ENCODE assay signal across 8 mouse cellular contexts in genomic region chr10:30618918-30619210, GRCm38 (mm10). TPM values are rescaled to one million over a fixed set of nuclear protein-coding genes. Genes with fewer than 3 reads are reported as not detected.
A peak's percentile ranks its signal among the peaks of the same experiment; 100 is the strongest.
DNase-seq lines count a peak whose midpoint lies in the region; ATAC-seq and TF ChIP-seq lines count a peak whose summit lies in the region.

No protein-coding gene starts in this region.

- no peak for TF ChIP-seq CTCF in cerebellum, adult 2 months (IDR thresholded peaks at IDR 0.05; ENCODE audit: borderline replicate concordance, insufficient read depth, low read depth, low read length)

- no peaks in the 10 kb centered on the region for H3K4me1 ChIP-seq in cerebellum, adult 2 months (ENCODE audit: control insufficient read depth, insufficient read depth, low read length)
- H3K4me1 ChIP-seq in megakaryocyte, embryonic 14.5 days = peaks cover 41% of the 10 kb centered on the region
- peaks cover 22% of the 10 kb centered on the region for H3K4me1 ChIP-seq in liver, embryonic 12.5 days

- H3K27me3 ChIP-seq in cerebellum, adult 2 months (ENCODE audit: control insufficient read depth, insufficient read depth, low read length) = no peaks in the 10 kb centered on the region
- no peaks in the 10 kb centered on the region for H3K27me3 ChIP-seq in megakaryocyte, embryonic 14.5 days (replicated peaks)
- H3K27me3 ChIP-seq in liver, embryonic 12.5 days (replicated peaks) = peaks cover 7% of the 10 kb centered on the region; the same call in 1 of the 2 replicates

- DNase-seq in cerebellum, adult 2 months = no peak
- DNase-seq in cerebellum, adult 11 months = no peak
- no peak for DNase-seq in layer of hippocampus, adult 9-10 months (ENCODE audit: low spot score)
- DNase-seq in thymus, postnatal 0 days (ENCODE audit: low spot score) = no peak

- H3K9ac ChIP-seq in liver, embryonic 12.5 days = peak overlapping the region; percentile 80

- H3K9me3 ChIP-seq in megakaryocyte, embryonic 14.5 days = no peaks in the 10 kb centered on the region
- no peaks in the 10 kb centered on the region for H3K9me3 ChIP-seq in liver, embryonic 12.5 days (replicated peaks)

- no peak overlapping the region for H3K27ac ChIP-seq in cerebellum, adult 2 months (ENCODE audit: insufficient read depth, low read length)
- peak overlapping the region; percentile 98 for H3K27ac ChIP-seq in liver, embryonic 12.5 days

- 40% methylated on average over 3 of the region's 3 CpGs for WGBS in cerebellum, adult 2 months
- 30% methylated on average over 3 of the region's 3 CpGs for WGBS in liver, embryonic 12.5 days (ENCODE audit: insufficient replicate concordance)

- peak overlapping the region; percentile 82 for H3K4me2 ChIP-seq in liver, embryonic 12.5 days

- peak overlapping the region; percentile 90 for H3K4me3 ChIP-seq in cerebellum, adult 2 months (replicated peaks; ENCODE audit: insufficient read depth, low read depth, low read length)
- peak overlapping the region; percentile 93 for H3K4me3 ChIP-seq in megakaryocyte, embryonic 14.5 days (replicated peaks)
- peak overlapping the region; percentile 80 for H3K4me3 ChIP-seq in liver, embryonic 12.5 days

- H3K36me3 ChIP-seq in megakaryocyte, embryonic 14.5 days (replicated peaks; ENCODE audit: low read length) = peaks cover 3% of the 10 kb centered on the region
- H3K36me3 ChIP-seq in liver, embryonic 12.5 days = no peaks in the 10 kb centered on the region

- no peak for ATAC-seq in megakaryocyte, adult 5-6 weeks (ENCODE audit: poor library complexity, severe bottlenecking)
- ATAC-seq in liver, embryonic 12.5 days = no peak
- no peak for ATAC-seq in erythroid progenitor cell, adult 5-6 weeks (replicated peaks; ENCODE audit: low FRiP score, poor library complexity, severe bottlenecking)

- no peak for TF ChIP-seq POLR2A in cerebellum, adult 2 months (IDR thresholded peaks at IDR 0.05; ENCODE audit: borderline replicate concordance, insufficient read depth, low read length)

RNA-seq across cellular contexts. Expression of gene Hint3, which starts 10.6 kb away (rescaled TPM):
- 18.3 and 18.7 TPM in 2 replicates for polyA plus RNA-seq in cerebellum, adult 2 months (2012; rRNA removed)
- polyA plus RNA-seq in megakaryocyte, embryonic 14.5 days (2012; ENCODE audit: insufficient read depth, low replicate concordance) = 5.7 and 21.5 TPM in 2 replicates
- total RNA-seq in megakaryocyte, adult 5-6 weeks (2015) = 12.3 and 13.7 TPM in 2 replicates
- 7.0 and 15.2 TPM in 2 replicates for total RNA-seq in megakaryocyte, adult 5-6 weeks (2017)
- polyA plus RNA-seq in liver, embryonic 12.5 days (2016; fragmentation: Nextera tagmentation; extraction: Ambion mirVana) = 14.0 and 18.1 TPM in 2 replicates
- polyA plus RNA-seq in thymus, postnatal 0 days (2015; fragmentation: Nextera tagmentation; extraction: Ambion mirVana) = 46.7 and 47.4 TPM in 2 replicates
- 12.6 and 15.5 TPM in 2 replicates for total RNA-seq in erythroid progenitor cell, adult 5-6 weeks (2015; ENCODE audit: low replicate concordance)
- 11.9 and 17.5 TPM in 2 replicates for total RNA-seq in erythroid progenitor cell, adult 5-6 weeks (2017; ENCODE audit: low replicate concordance)

RNA-seq across cellular contexts. Expression of gene Trmt11, which starts 18.3 kb away (rescaled TPM):
- polyA plus RNA-seq in cerebellum, adult 2 months (2012; rRNA removed) = 7.0 and 7.2 TPM in 2 replicates
- polyA plus RNA-seq in megakaryocyte, embryonic 14.5 days (2012; ENCODE audit: insufficient read depth, low replicate concordance) = 1.6 TPM in 1 of 2 replicates, not detected in the other
- 16.4 and 16.7 TPM in 2 replicates for total RNA-seq in megakaryocyte, adult 5-6 weeks (2015)
- total RNA-seq in megakaryocyte, adult 5-6 weeks (2017) = 13.4 and 13.7 TPM in 2 replicates
- polyA plus RNA-seq in liver, embryonic 12.5 days (2016; fragmentation: Nextera tagmentation; extraction: Ambion mirVana) = 25.3 and 27.9 TPM in 2 replicates
- polyA plus RNA-seq in thymus, postnatal 0 days (2015; fragmentation: Nextera tagmentation; extraction: Ambion mirVana) = 23.2 and 23.9 TPM in 2 replicates
- 9.6 and 13.0 TPM in 2 replicates for total RNA-seq in erythroid progenitor cell, adult 5-6 weeks (2015; ENCODE audit: low replicate concordance)
- total RNA-seq in erythroid progenitor cell, adult 5-6 weeks (2017; ENCODE audit: low replicate concordance) = 11.4 and 26.8 TPM in 2 replicates
